In the genomic region with DNA sequence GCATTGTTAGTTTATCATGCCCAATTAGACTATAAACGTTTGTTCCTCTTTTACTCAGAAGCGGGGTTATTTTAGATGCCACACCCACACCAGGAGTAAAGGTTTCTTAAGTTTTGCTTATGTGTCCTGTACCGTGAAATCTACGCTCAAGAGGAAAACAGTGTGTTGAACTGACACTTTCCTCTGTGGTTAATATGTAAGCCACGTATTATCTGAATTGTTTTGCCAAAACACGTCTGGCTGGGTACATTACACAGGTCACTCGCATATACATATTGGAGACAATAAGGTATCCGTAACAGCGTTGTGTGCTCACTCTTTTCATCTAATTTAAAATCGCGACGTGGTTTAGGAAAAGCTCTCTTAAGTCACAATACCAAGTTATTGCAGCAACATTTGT, we compare ENCODE assay signal across 7 mouse cellular contexts.
A peak's percentile ranks its signal among the peaks of the same experiment; 100 is the strongest.
DNase-seq lines count a peak whose midpoint lies in the region; ATAC-seq and TF ChIP-seq lines count a peak whose summit lies in the region.

No protein-coding gene starts in this region.

- H3K4me2 ChIP-seq in lung, embryonic 14.5 days: peak overlapping the region; percentile 88
- peak overlapping the region; percentile 28; the same call in 1 of the 2 replicates for H3K4me2 ChIP-seq in intestine, embryonic 16.5 days (ENCODE audit: low read depth, low read length)
- peak overlapping the region; percentile 84 for H3K4me2 ChIP-seq in midbrain, embryonic 14.5 days (ENCODE audit: low read length)

- DNase-seq in lung, embryonic 14.5 days: no peak
- DNase-seq in lung, postnatal 14 days: no peak
- DNase-seq in midbrain, embryonic 14.5 days: no peak
- no peak for DNase-seq in testis, postnatal 10 days (ENCODE audit: low spot score)
- DNase-seq in urinary bladder, postnatal 14 days (ENCODE audit: low spot score): no peak

- no peaks in the 10 kb centered on the region for H3K36me3 ChIP-seq in lung, embryonic 14.5 days (ENCODE audit: insufficient read depth)
- H3K36me3 ChIP-seq in intestine, embryonic 16.5 days (ENCODE audit: control insufficient read depth, insufficient read depth, low read length): no peaks in the 10 kb centered on the region
- no peaks in the 10 kb centered on the region for H3K36me3 ChIP-seq in midbrain, embryonic 14.5 days (ENCODE audit: control insufficient read depth, insufficient read depth, low read length)

- no peak overlapping the region for H3K9ac ChIP-seq in lung, embryonic 14.5 days
- H3K9ac ChIP-seq in intestine, embryonic 16.5 days (ENCODE audit: low read depth, low read length): peak overlapping the region; percentile 62; the same call in 1 of the 2 replicates
- H3K9ac ChIP-seq in midbrain, embryonic 14.5 days (replicated peaks; ENCODE audit: low read length): peak overlapping the region; percentile 39; the same call in 1 of the 2 replicates

- no peak for TF ChIP-seq POLR2A in embryonic fibroblast, embryonic 13.5 days (IDR thresholded peaks at IDR 0.05; ENCODE audit: low read depth, low read length)

- no peak overlapping the region for H3K4me3 ChIP-seq in lung, embryonic 14.5 days (ENCODE audit: low read depth, low read length)
- H3K4me3 ChIP-seq in embryonic fibroblast, embryonic 13.5 days (ENCODE audit: insufficient read depth, low read length): no peak overlapping the region
- peak overlapping the region; percentile 48 for H3K4me3 ChIP-seq in intestine, embryonic 16.5 days (ENCODE audit: low read length)
- peak overlapping the region; percentile 49 for H3K4me3 ChIP-seq in midbrain, embryonic 14.5 days (replicated peaks; ENCODE audit: low read depth, low read length)

- H3K9me3 ChIP-seq in lung, embryonic 14.5 days (ENCODE audit: low read depth, low read length): no peaks in the 10 kb centered on the region
- H3K9me3 ChIP-seq in intestine, embryonic 16.5 days (ENCODE audit: control insufficient read depth, low read length): no peaks in the 10 kb centered on the region
- H3K9me3 ChIP-seq in midbrain, embryonic 14.5 days (ENCODE audit: control insufficient read depth, low read length): no peaks in the 10 kb centered on the region

- WGBS in lung, embryonic 14.5 days: 25% methylated on average over 12 of the region's 12 CpGs
- 17% methylated on average over 12 of the region's 12 CpGs for WGBS in intestine, embryonic 16.5 days
- 20% methylated on average over 12 of the region's 12 CpGs for WGBS in midbrain, embryonic 14.5 days

- H3K27me3 ChIP-seq in lung, embryonic 14.5 days (ENCODE audit: insufficient read depth, low read length): no peaks in the 10 kb centered on the region
- H3K27me3 ChIP-seq in intestine, embryonic 16.5 days (replicated peaks; ENCODE audit: control insufficient read depth, insufficient read depth, low read length): no peaks in the 10 kb centered on the region
- H3K27me3 ChIP-seq in midbrain, embryonic 14.5 days (ENCODE audit: control insufficient read depth, insufficient read depth, low read length): no peaks in the 10 kb centered on the region

- H3K27ac ChIP-seq in lung, embryonic 14.5 days (ENCODE audit: low read depth): no peak overlapping the region
- peak overlapping the region; percentile 83 for H3K27ac ChIP-seq in embryonic fibroblast, embryonic 13.5 days (ENCODE audit: insufficient read depth, low read length)
- no peak overlapping the region for H3K27ac ChIP-seq in intestine, embryonic 16.5 days (ENCODE audit: low read length)
- H3K27ac ChIP-seq in midbrain, embryonic 14.5 days (replicated peaks; ENCODE audit: low read depth, low read length): peak overlapping the region; percentile 99

- 0 out of 2 replicates have a peak, but pooled peaks have one; percentile 2 for ATAC-seq in lung, embryonic 14.5 days (ENCODE audit: insufficient read depth)
- ATAC-seq in intestine, embryonic 16.5 days: peak; percentile 63
- peak; percentile 18 for ATAC-seq in midbrain, embryonic 14.5 days (ENCODE audit: low FRiP score, low TSS enrichment)

- 0 out of 2 replicates have a peak, but pooled peaks cover 9% of the 10 kb centered on the region for H3K4me1 ChIP-seq in lung, embryonic 14.5 days (ENCODE audit: insufficient read depth)
- no peaks in the 10 kb centered on the region for H3K4me1 ChIP-seq in embryonic fibroblast, embryonic 13.5 days (ENCODE audit: control insufficient read depth, insufficient read depth, low read length)
- H3K4me1 ChIP-seq in intestine, embryonic 16.5 days (ENCODE audit: control insufficient read depth, insufficient read depth, low read length): no peaks in the 10 kb centered on the region; the same call in 1 of the 2 replicates
- peaks cover 9% of the 10 kb centered on the region; the same call in 1 of the 2 replicates for H3K4me1 ChIP-seq in midbrain, embryonic 14.5 days (ENCODE audit: control insufficient read depth, insufficient read depth, low read length)

- no peak for TF ChIP-seq CTCF in lung, embryonic 14.5 days (IDR thresholded peaks at IDR 0.05; ENCODE audit: low read depth)
- TF ChIP-seq CTCF in embryonic fibroblast, embryonic 13.5 days (IDR thresholded peaks at IDR 0.05; ENCODE audit: borderline replicate concordance, insufficient read depth, low read length): no peak

Comparison
In these comparisons a context has a peak if more than half of its experiments do, and no peak if none do; other contexts are left out.
1. ATAC-seq: peak in every context shown above with its lines; median percentile 63 in intestine, embryonic 16.5 days; 18 in midbrain, embryonic 14.5 days; 2 in lung, embryonic 14.5 days.
2. H3K27ac ChIP-seq: peak in embryonic fibroblast, embryonic 13.5 days (single experiment) and midbrain, embryonic 14.5 days (single experiment); none in lung, embryonic 14.5 days (single experiment) and intestine, embryonic 16.5 days (single experiment).
3. H3K4me2 ChIP-seq: peak in every context shown above with its lines; median percentile 88 in lung, embryonic 14.5 days; 84 in midbrain, embryonic 14.5 days; 28 in intestine, embryonic 16.5 days.
4. H3K4me3 ChIP-seq: peak in intestine, embryonic 16.5 days (single experiment) and midbrain, embryonic 14.5 days (single experiment); none in lung, embryonic 14.5 days (single experiment) and embryonic fibroblast, embryonic 13.5 days (single experiment).